Mouse (Mus musculus) liver, embryonic 14.5 days (tissue): ENCODE measurements around the gene Vmn2r7. TPM values are rescaled to one million over a fixed set of nuclear protein-coding genes. Genes with fewer than 3 reads are reported as not detected.
"Not testable (repeated sequence)": the region's sequence is repeated elsewhere in the genome, so short reads cannot be mapped to it uniquely, and the experiment has no call there.

Experiments
- ATAC-seq: fragments of 200-750 bp; cut with Nextera tagmentation; 2 replicates; pipeline ENCODE4 v1.8.0; 2017; ENCODE audit warnings: moderate number of reproducible peaks, mild to moderate bottlenecking, moderate library complexity; ENCODE audit not compliant: insufficient read depth
- DNase-seq, 3 experiments: peaks; one replicate each; pipeline ENCODE4 v3.0.0-alpha.2; 2012 to 2013; ENCODE audit warnings: low read depth in 3 of 3, low spot score in 3 of 3
- H3K27ac ChIP-seq: fragments of 300-500 bp; sonication (generic); 2 replicates; pipeline ENCODE4 v1.5.1; 2014; ENCODE audit warnings: moderate library complexity, mild to moderate bottlenecking, control low read depth, inconsistent platforms
- H3K27me3 ChIP-seq: fragments of 300-500 bp; sonication (generic); 2 replicates; pipeline ENCODE4 v1.6.1; 2014; ENCODE audit warnings: mild to moderate bottlenecking, low read length, moderate library complexity; ENCODE audit not compliant: control insufficient read depth, insufficient read depth
- H3K36me3 ChIP-seq: fragments of 300-500 bp; sonication (generic); replicated peaks from 2 replicates; pipeline ENCODE4 v1.6.1; 2014; ENCODE audit warnings: low read depth; ENCODE audit not compliant: control insufficient read depth, insufficient read depth
- H3K4me1 ChIP-seq, 2 experiments: fragments of 200-500 bp in 1 of 2; fragments of 300-500 bp in 1 of 2; sonication (generic) in 1 of 2; replicated peaks; 2 replicates each; pipeline ENCODE4 v1.6.1; 2012 to 2014; ENCODE audit warnings: antibody characterized with exemption in 1 of 2, inconsistent platforms in 1 of 2, low read length in 1 of 2; ENCODE audit not compliant: control insufficient read depth in 2 of 2, insufficient read depth in 2 of 2
- H3K4me2 ChIP-seq: fragments of 300-500 bp; sonication (generic); 2 replicates; pipeline ENCODE4 v1.6.1; 2014; ENCODE audit warnings: low read depth, mild to moderate bottlenecking, control low read depth, moderate library complexity
- H3K4me3 ChIP-seq, 2 experiments: fragments of 200-500 bp in 1 of 2; fragments of 300-500 bp in 1 of 2; sonication (generic) in 1 of 2; 2 replicates each; pipeline ENCODE4 v1.5.1; 2012 to 2014; ENCODE audit warnings: low read depth in 2 of 2, low read length in 2 of 2, mild to moderate bottlenecking in 2 of 2, control low read depth in 1 of 2, inconsistent platforms in 1 of 2, moderate library complexity in 1 of 2; ENCODE audit not compliant: insufficient read depth in 1 of 2
- H3K9ac ChIP-seq: fragments of 300-500 bp; sonication (generic); replicated peaks from 2 replicates; pipeline ENCODE4 v1.6.1; 2014; ENCODE audit warnings: mild to moderate bottlenecking, control low read depth, moderate library complexity
- H3K9me3 ChIP-seq: fragments of 300-500 bp; sonication (generic); 2 replicates; pipeline ENCODE4 v1.6.1; 2016; ENCODE audit warnings: low read length, mixed read lengths; ENCODE audit not compliant: control insufficient read depth
- CTCF ChIP-seq: IDR thresholded peaks from 2 replicates; pipeline ENCODE4 v1.5.1; 2016; ENCODE audit warnings: antibody characterized with exemption, low read depth, control low read depth
- EP300 ChIP-seq: IDR thresholded peaks from 2 replicates; pipeline ENCODE4 v1.6.1; 2016; ENCODE audit warnings: antibody characterized with exemption, low read depth
- WGBS: fragments of 180-500 bp; shearing (Covaris S2); extraction: QIAGEN DNeasy Blood & Tissue Kit; methylation state at CpG from one replicate; pipeline ENCODE4 v1.1.7; 2014; ENCODE audit not compliant: insufficient replicate concordance; 5-methylcytosine and 5-hydroxymethylcytosine counted together
- polyA plus RNA-seq, 2 experiments: library from polyadenylated mRNA; depleted of rRNA in 1 of 2; stranded (reverse) in 1 of 2; unstranded in 1 of 2; fragments of >200 nt; fragmentation: Nextera tagmentation in 1 of 2; extraction: Ambion mirVana in 1 of 2; gene quantifications; 2 replicates each; pipeline versions ENCODE4 v1.2.1 to v1.2.3; 2012 to 2014

Gene Vmn2r7
- polyA plus RNA-seq, 2 experiments, result not detected

- Histone ChIP-seq H3K27ac (no peak overlapping the region), H3K9me3 (no peaks in the 10 kb centered on the region), H3K4me2 (no peak overlapping the region), H3K9ac (no peak overlapping the region), H3K4me3 (no peak overlapping the region), H3K36me3 (no peaks in the 10 kb centered on the region), H3K27me3 (no peaks in the 10 kb centered on the region), H3K4me1 (no peaks in the 10 kb centered on the region)
- WGBS, result 39% methylated on average over 1 of the region's 1 CpGs
- TF ChIP-seq CTCF, result no peak
- no peak for TF ChIP-seq EP300
- ATAC-seq (no peak), DNase-seq (no peak)
These were observed 72.4 kb downstream of the Vmn2r7 start for GRCm38 (mm10) chr3:64772132-64772531.

- TF ChIP-seq EP300, result no peak
- TF ChIP-seq CTCF, result no peak
- Histone ChIP-seq H3K4me3 (no peak overlapping the region), H3K27me3 (no peaks in the 10 kb centered on the region), H3K9me3 (no peaks in the 10 kb centered on the region), H3K36me3 (no peaks in the 10 kb centered on the region), H3K4me1 (no peaks in the 10 kb centered on the region), H3K4me2 (no peak overlapping the region), H3K27ac (no peak overlapping the region), H3K9ac (no peak overlapping the region)
- 39% methylated on average over 2 of the region's 2 CpGs for WGBS
- no peak for ATAC-seq
- no peak for DNase-seq
These were observed 88.4 kb downstream of the Vmn2r7 start for GRCm38 (mm10) chr3:64756145-64756544.

DNA sequence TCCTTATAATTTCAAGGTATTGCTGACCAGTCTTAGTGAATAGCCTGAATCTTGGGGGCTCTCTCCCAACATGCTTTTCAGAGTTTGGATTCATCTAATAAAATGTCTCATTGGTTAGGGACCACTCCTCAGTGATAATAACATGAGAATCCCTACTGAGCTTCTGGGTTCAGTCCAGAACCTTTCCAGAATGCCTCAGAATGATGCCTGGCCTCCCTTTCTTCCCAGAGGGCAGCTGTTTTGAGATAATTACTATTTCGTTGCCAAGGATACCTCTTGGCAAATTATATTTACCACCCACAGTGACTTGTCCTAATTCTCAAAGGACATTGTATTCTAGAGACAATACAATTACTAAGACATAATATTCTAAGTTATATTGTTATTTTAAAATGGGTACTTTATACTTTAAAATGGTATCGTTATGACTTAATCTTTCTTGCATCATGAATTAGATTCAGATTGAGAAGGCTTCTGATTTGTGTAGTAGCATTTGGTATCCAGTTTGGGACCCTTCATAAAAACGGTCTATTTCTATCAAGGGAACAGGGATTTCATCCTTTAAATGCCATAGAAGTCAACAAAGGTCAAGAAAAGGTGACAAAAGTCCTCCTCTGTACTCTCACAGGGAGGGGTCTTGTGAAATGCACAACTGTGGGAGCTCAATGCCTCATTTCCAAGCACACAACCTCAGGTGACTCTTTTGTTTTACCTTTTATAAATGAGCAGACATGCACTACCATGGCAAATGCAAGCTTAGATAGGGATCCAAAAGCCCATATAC lies 117.2 kb downstream of the Vmn2r7 start:
- H3K4me2 ChIP-seq, ATAC-seq, H3K27ac ChIP-seq, DNase-seq, H3K9me3 ChIP-seq, H3K27me3 ChIP-seq, H3K9ac ChIP-seq, H3K4me1 ChIP-seq, H3K36me3 ChIP-seq, H3K4me3 ChIP-seq: not testable (repeated sequence)
- WGBS, result 40% methylated on average over 3 of the region's 3 CpGs

DNA sequence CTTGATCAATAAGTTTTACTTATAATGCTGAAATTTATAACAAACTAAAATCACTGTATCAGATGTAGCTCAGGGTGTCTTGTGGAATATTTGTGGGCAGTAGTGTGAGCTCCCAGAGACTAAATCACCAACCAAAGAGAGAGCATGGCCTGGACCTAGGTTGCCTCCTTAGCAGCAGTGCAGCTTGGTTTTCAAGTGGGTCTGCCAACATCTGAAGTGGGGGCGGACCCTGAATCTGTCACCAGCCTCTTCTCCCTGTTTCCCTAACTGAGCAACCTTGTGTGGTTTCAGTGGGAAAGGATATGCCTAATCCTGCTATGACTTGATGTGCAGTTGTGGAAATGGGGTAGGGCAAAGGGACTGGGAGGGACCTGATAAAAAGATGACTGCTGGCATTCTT lies 118.8 kb downstream of the Vmn2r7 start:
- H3K4me1 ChIP-seq, H3K27me3 ChIP-seq: not testable (repeated sequence)
- WGBS, result 54% methylated on average over 1 of the region's 1 CpGs

GRCm38 (mm10) chr3:64676069-64676468 lies 168.5 kb downstream of the Vmn2r7 start:
- H3K9ac ChIP-seq, ATAC-seq, H3K4me1 ChIP-seq, H3K27me3 ChIP-seq, DNase-seq, H3K9me3 ChIP-seq, H3K4me2 ChIP-seq, H3K4me3 ChIP-seq, H3K36me3 ChIP-seq, H3K27ac ChIP-seq: not testable (repeated sequence)
- WGBS, result 59% methylated on average over 1 of the region's 1 CpGs

More for the DNA sequence above, 118.8 kb downstream of the Vmn2r7 start:
- not testable (repeated sequence) for H3K27ac ChIP-seq, H3K9me3 ChIP-seq, H3K36me3 ChIP-seq, ATAC-seq, H3K4me3 ChIP-seq, DNase-seq, H3K4me2 ChIP-seq, H3K9ac ChIP-seq
